Mouse (Mus musculus) liver, embryonic 11.5 days (tissue): Measurements from ENCODE around the gene Rgsl1. TPM values are rescaled to one million over a fixed set of nuclear protein-coding genes. Genes with fewer than 3 reads are reported as not detected.

ENCODE experiments used
- ATAC-seq: fragments of 200-750 bp; cut with Nextera tagmentation; replicated peaks from 2 replicates; pipeline ENCODE4 v1.8.0; 2017; ENCODE audit warnings: moderate number of reproducible peaks, mild to moderate bottlenecking, moderate TSS enrichment, moderate library complexity; ENCODE audit not compliant: low FRiP score
- DNase-seq: peaks from one replicate; pipeline ENCODE4 v3.0.0-alpha.2; 2017; ENCODE audit warnings: low spot score
- H3K27ac ChIP-seq: fragments of 300-500 bp; sonication (generic); 2 replicates; pipeline ENCODE4 v1.5.1; 2014; ENCODE audit warnings: mild to moderate bottlenecking, low read depth, low read length, control low read depth
- H3K27me3 ChIP-seq: fragments of 300-500 bp; sonication (generic); replicated peaks from 2 replicates; pipeline ENCODE4 v1.6.1; 2014; ENCODE audit warnings: low read length, mixed read lengths; ENCODE audit not compliant: control insufficient read depth, insufficient read depth
- H3K36me3 ChIP-seq: fragments of 300-500 bp; sonication (generic); 2 replicates; pipeline ENCODE4 v1.6.1; 2014; ENCODE audit warnings: mild to moderate bottlenecking, low read length, moderate library complexity, mixed read lengths; ENCODE audit not compliant: control insufficient read depth, insufficient read depth
- H3K4me1 ChIP-seq: fragments of 300-500 bp; sonication (generic); replicated peaks from 2 replicates; pipeline ENCODE4 v1.6.1; 2014; ENCODE audit warnings: low read length, mixed read lengths; ENCODE audit not compliant: control insufficient read depth, insufficient read depth
- H3K4me2 ChIP-seq: fragments of 300-500 bp; sonication (generic); 2 replicates; pipeline ENCODE4 v1.6.1; 2014; ENCODE audit warnings: mild to moderate bottlenecking, control low read depth, moderate library complexity
- H3K4me3 ChIP-seq: fragments of 300-500 bp; sonication (generic); 2 replicates; pipeline ENCODE4 v1.5.1; 2014; ENCODE audit warnings: low read depth, low read length, control low read depth
- H3K9ac ChIP-seq: fragments of 300-500 bp; sonication (generic); 2 replicates; pipeline ENCODE4 v1.6.1; 2014; ENCODE audit warnings: low read depth, low read length, control low read depth
- H3K9me3 ChIP-seq: fragments of 300-500 bp; sonication (generic); 2 replicates; pipeline ENCODE4 v1.6.1; 2016; ENCODE audit warnings: low read length, inconsistent platforms, mixed read lengths; ENCODE audit not compliant: control insufficient read depth
- WGBS: fragments of 180-500 bp; shearing (Covaris S2); extraction: QIAGEN DNeasy Blood & Tissue Kit; methylation state at CpG from one replicate; pipeline ENCODE4 v1.1.7; 2014; 5-methylcytosine and 5-hydroxymethylcytosine counted together
- polyA plus RNA-seq: library from polyadenylated mRNA; unstranded; fragments of >200 nt; fragmentation: Nextera tagmentation; extraction: Ambion mirVana; gene quantifications from 2 replicates; pipeline ENCODE4 v1.2.1, GENCODE M21; 2014

Rgsl1 gene
- polyA plus RNA-seq, 1 experiment from 2014 or later, result 0.07 TPM

DNA sequence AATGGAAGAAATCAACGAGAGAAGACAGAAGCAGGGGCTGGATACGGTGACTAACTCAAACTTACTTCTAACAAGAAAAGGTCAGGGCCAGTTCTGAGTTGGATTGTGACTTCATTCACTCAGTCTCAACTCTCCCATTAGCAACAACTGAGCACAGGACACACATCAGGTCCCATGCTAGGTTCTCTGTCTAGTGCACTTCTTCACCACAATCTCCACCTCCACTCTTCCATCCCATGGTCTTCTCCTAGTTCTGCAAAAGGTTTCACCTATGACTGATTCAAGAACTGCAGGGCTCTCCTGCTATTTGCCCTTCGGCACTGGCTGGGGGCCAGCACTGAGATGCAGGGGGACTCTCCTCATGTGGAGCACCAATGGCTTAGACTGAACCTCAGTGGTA, 49.7 kb downstream of the Rgsl1 start:
- no peaks in the 10 kb centered on the region for H3K36me3 ChIP-seq
- no peaks in the 10 kb centered on the region for H3K9me3 ChIP-seq
- ATAC-seq, result no peak
- no peaks in the 10 kb centered on the region for H3K27me3 ChIP-seq
- H3K9ac ChIP-seq, result no peak overlapping the region
- H3K4me1 ChIP-seq, result no peaks in the 10 kb centered on the region
- H3K4me3 ChIP-seq, result no peak overlapping the region
- 76% methylated on average over 3 of the region's 3 CpGs for WGBS
- H3K27ac ChIP-seq, result no peak overlapping the region
- no peak overlapping the region for H3K4me2 ChIP-seq
- DNase-seq, result no peak

DNA sequence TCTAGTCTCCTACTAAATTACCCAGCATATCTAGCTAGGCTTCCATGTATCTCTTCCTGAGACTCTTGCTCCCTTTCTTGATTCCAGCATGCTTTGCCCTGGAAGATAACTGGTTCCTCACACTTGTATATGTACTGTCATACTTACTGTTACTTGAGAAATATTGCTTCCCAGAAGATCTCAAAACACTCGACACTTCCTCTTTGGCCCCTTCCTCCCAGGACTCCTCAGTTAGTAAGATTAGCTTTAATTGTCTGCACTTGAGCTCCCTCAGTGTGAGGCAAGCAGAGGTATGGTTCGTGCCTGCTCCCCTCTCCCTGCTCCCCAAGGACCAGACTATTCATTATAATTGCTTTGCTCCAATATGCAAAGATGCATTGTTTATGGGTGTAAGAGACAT, 53.2 kb downstream of the Rgsl1 start:
- 42% methylated on average over 2 of the region's 2 CpGs for WGBS
- no peaks in the 10 kb centered on the region for H3K36me3 ChIP-seq
- no peaks in the 10 kb centered on the region for H3K9me3 ChIP-seq
- H3K27me3 ChIP-seq, result no peaks in the 10 kb centered on the region
- no peak overlapping the region for H3K9ac ChIP-seq
- ATAC-seq (no peak), DNase-seq (no peak)
- H3K27ac ChIP-seq, result no peak overlapping the region
- no peak overlapping the region for H3K4me2 ChIP-seq
- H3K4me1 ChIP-seq, result no peaks in the 10 kb centered on the region
- no peak overlapping the region for H3K4me3 ChIP-seq

- DNase-seq (no peak), ATAC-seq (no peak)
- Histone ChIP-seq H3K4me2 (no peak overlapping the region), H3K27ac (no peak overlapping the region), H3K4me3 (no peak overlapping the region), H3K27me3 (no peaks in the 10 kb centered on the region), H3K4me1 (no peaks in the 10 kb centered on the region), H3K36me3 (no peaks in the 10 kb centered on the region), H3K9ac (no peak overlapping the region), H3K9me3 (no peaks in the 10 kb centered on the region)
- whole genome bisulfite sequencing, result 26% methylated on average over 4 of the region's 4 CpGs
Observed at GRCm38 (mm10) chr1:153785608-153786007, 58.3 kb downstream of the Rgsl1 start.

GRCm38 (mm10) chr1:153783339-153783738, 60.6 kb downstream of the Rgsl1 start:
- DNase-seq, result no peak
- no peaks in the 10 kb centered on the region for H3K4me1 ChIP-seq
- no peak overlapping the region for H3K4me2 ChIP-seq
- H3K27ac ChIP-seq, result no peak overlapping the region
- H3K9ac ChIP-seq, result no peak overlapping the region
- H3K4me3 ChIP-seq, result no peak overlapping the region
- WGBS, result 27% methylated on average over 1 of the region's 1 CpGs
- no peak for ATAC-seq
- H3K9me3 ChIP-seq, result no peaks in the 10 kb centered on the region
- no peaks in the 10 kb centered on the region for H3K36me3 ChIP-seq
- no peaks in the 10 kb centered on the region for H3K27me3 ChIP-seq

DNA sequence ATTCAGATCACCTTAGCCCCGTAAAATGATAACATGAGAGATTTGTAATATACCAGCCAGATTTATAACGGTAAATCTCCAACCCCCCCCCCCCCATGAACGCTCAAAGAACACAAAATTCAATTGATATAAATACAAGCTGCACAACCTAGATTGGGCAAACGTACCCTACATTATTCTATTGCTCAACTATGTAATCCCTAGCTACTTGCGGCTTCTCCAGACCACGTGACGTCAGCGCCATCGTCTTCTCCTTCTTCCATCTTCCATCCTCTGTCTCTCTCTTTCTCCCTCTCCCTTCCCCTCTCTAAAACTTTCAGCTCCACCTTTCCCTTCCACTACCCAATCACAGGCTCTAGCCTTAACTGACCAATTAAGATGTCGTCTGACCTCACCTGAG, 65.7 kb downstream of the Rgsl1 start:
- Histone ChIP-seq H3K9me3 (no peaks in the 10 kb centered on the region), H3K9ac (no peak overlapping the region), H3K27me3 (no peaks in the 10 kb centered on the region), H3K36me3 (no peaks in the 10 kb centered on the region), H3K27ac (no peak overlapping the region), H3K4me1 (no peaks in the 10 kb centered on the region), H3K4me3 (no peak overlapping the region), H3K4me2 (no peak overlapping the region)
- DNase-seq (no peak), ATAC-seq (no peak)
- WGBS, result 83% methylated on average over 10 of the region's 10 CpGs

- no peak overlapping the region for H3K4me2 ChIP-seq
- no peaks in the 10 kb centered on the region for H3K9me3 ChIP-seq
- H3K4me3 ChIP-seq, result no peak overlapping the region
- H3K27ac ChIP-seq, result no peak overlapping the region
- no peaks in the 10 kb centered on the region for H3K4me1 ChIP-seq
- no peaks in the 10 kb centered on the region for H3K27me3 ChIP-seq
- ATAC-seq (no peak), DNase-seq (no peak)
- H3K9ac ChIP-seq, result no peak overlapping the region
- 81% methylated on average over 7 of the region's 7 CpGs for WGBS
- no peaks in the 10 kb centered on the region for H3K36me3 ChIP-seq
Observed at GRCm38 (mm10) chr1:153776257-153776656, 67.7 kb downstream of the Rgsl1 start.

DNA sequence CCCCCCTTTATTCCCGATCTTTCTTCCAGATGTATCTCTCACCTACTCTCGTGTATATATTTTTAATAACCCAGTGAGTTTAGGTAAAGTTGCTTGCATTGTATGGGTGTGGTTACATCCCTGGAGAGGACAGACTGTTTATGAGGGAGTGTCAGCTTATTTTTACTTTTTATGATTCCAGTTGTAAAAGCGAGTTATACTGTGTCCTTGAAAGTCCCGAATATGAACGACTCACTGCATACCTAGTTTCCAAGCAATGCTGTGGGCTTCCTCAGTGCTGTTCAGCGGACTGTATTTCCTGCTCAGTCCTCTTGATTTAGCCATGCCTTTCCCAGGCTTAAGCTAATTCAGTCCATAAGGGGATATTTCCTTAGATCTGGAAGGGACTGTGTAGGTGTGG, 68.8 kb downstream of the Rgsl1 start:
- Histone ChIP-seq H3K9me3 (no peaks in the 10 kb centered on the region), H3K4me1 (no peaks in the 10 kb centered on the region), H3K9ac (no peak overlapping the region), H3K27ac (no peak overlapping the region), H3K4me3 (no peak overlapping the region), H3K4me2 (no peak overlapping the region), H3K36me3 (no peaks in the 10 kb centered on the region), H3K27me3 (no peaks in the 10 kb centered on the region)
- 90% methylated on average over 6 of the region's 6 CpGs for WGBS
- DNase-seq (no peak), ATAC-seq (no peak)

- no peaks in the 10 kb centered on the region for H3K9me3 ChIP-seq
- H3K4me1 ChIP-seq, result no peaks in the 10 kb centered on the region
- H3K36me3 ChIP-seq, result no peaks in the 10 kb centered on the region
- H3K4me2 ChIP-seq, result no peak overlapping the region
- no peak for DNase-seq
- no peak overlapping the region for H3K9ac ChIP-seq
- H3K27me3 ChIP-seq, result no peaks in the 10 kb centered on the region
- 76% methylated on average over 1 of the region's 1 CpGs for WGBS
- no peak overlapping the region for H3K27ac ChIP-seq
- H3K4me3 ChIP-seq, result no peak overlapping the region
- no peak for ATAC-seq
Observed at GRCm38 (mm10) chr1:153770776-153771167, 73.2 kb downstream of the Rgsl1 start.

- ATAC-seq, result no peak
- Histone ChIP-seq H3K36me3 (no peaks in the 10 kb centered on the region), H3K4me3 (no peak overlapping the region), H3K27ac (no peak overlapping the region), H3K9ac (no peak overlapping the region), H3K4me2 (no peak overlapping the region), H3K4me1 (no peaks in the 10 kb centered on the region), H3K27me3 (no peaks in the 10 kb centered on the region), H3K9me3 (no peaks in the 10 kb centered on the region)
- DNase-seq, result no peak
- 69% methylated on average over 10 of the region's 10 CpGs for WGBS
Observed at GRCm38 (mm10) chr1:153769998-153770775, 73.8 kb downstream of the Rgsl1 start.
